Mouse (Mus musculus) midbrain, embryonic 11.5 days (tissue): ENCODE measurements around the gene Cyfip2. TPM values are rescaled to one million over a fixed set of nuclear protein-coding genes. Genes with fewer than 3 reads are reported as not detected.

Source experiments
- ATAC-seq: fragments of 200-750 bp; cut with Nextera tagmentation; 2 replicates; pipeline ENCODE4 v1.8.0; 2017; ENCODE audit warnings: moderate TSS enrichment, moderate library complexity; ENCODE audit not compliant: low FRiP score
- DNase-seq: peaks from one replicate; pipeline ENCODE4 v3.0.0; 2015; ENCODE audit warnings: low spot score; ENCODE audit errors: missing footprints
- H3K27ac ChIP-seq: fragments of 300-500 bp; sonication (generic); 2 replicates; pipeline ENCODE4 v1.5.1; 2014; ENCODE audit warnings: low read depth, low read length
- H3K27me3 ChIP-seq: fragments of 300-500 bp; sonication (generic); 2 replicates; pipeline ENCODE4 v1.6.1; 2014; ENCODE audit warnings: mild to moderate bottlenecking, low read length, moderate library complexity, mixed read lengths; ENCODE audit not compliant: control insufficient read depth, insufficient read depth
- H3K36me3 ChIP-seq: fragments of 300-500 bp; sonication (generic); 2 replicates; pipeline ENCODE4 v1.6.1; 2014; ENCODE audit warnings: mild to moderate bottlenecking, low read length, moderate library complexity, mixed read lengths; ENCODE audit not compliant: control insufficient read depth, insufficient read depth
- H3K4me1 ChIP-seq: fragments of 300-500 bp; sonication (generic); 2 replicates; pipeline ENCODE4 v1.6.1; 2014; ENCODE audit warnings: low read length; ENCODE audit not compliant: control insufficient read depth, insufficient read depth
- H3K4me2 ChIP-seq: fragments of 300-500 bp; sonication (generic); 2 replicates; pipeline ENCODE4 v1.6.1; 2014; ENCODE audit warnings: mild to moderate bottlenecking, moderate library complexity
- H3K4me3 ChIP-seq: fragments of 300-500 bp; sonication (generic); 2 replicates; pipeline ENCODE4 v1.5.1; 2014; ENCODE audit warnings: low read depth, low read length
- H3K9ac ChIP-seq: fragments of 300-500 bp; sonication (generic); 2 replicates; pipeline ENCODE4 v1.6.1; 2014; ENCODE audit warnings: low read length
- H3K9me3 ChIP-seq: fragments of 300-500 bp; sonication (generic); 2 replicates; pipeline ENCODE4 v1.6.1; 2016; ENCODE audit warnings: low read length; ENCODE audit not compliant: control insufficient read depth
- WGBS: fragments of 180-500 bp; shearing (Covaris S2); extraction: QIAGEN DNeasy Blood & Tissue Kit; methylation state at CpG from one replicate; pipeline ENCODE4 v1.1.7; 2014; 5-methylcytosine and 5-hydroxymethylcytosine counted together
- polyA plus RNA-seq: library from polyadenylated mRNA; unstranded; fragments of >200 nt; fragmentation: Nextera tagmentation; extraction: Ambion mirVana; gene quantifications from 2 replicates; pipeline ENCODE4 v1.2.1, GENCODE M21; 2014

Cyfip2 gene
- polyA plus RNA-seq, 1 experiment from 2014 or later: 34.0 TPM

- Histone ChIP-seq H3K27me3 (no peaks in the 10 kb centered on the region), H3K36me3 (peaks cover 8% of the 10 kb centered on the region; the same call in 1 of the 2 replicates), H3K9ac (no peak overlapping the region), H3K4me2 (no peak overlapping the region), H3K27ac (no peak overlapping the region), H3K9me3 (peaks cover 4% of the 10 kb centered on the region; the same call in 1 of the 2 replicates), H3K4me3 (no peak overlapping the region), H3K4me1 (no peaks in the 10 kb centered on the region)
- ATAC-seq: no peak
- DNase-seq: peak; percentile 73
- WGBS: 93% methylated on average over 8 of the region's 8 CpGs
Measured at GRCm38 (mm10) chr11:46258749-46259148, 53.9 kb downstream of the Cyfip2 start.

DNA sequence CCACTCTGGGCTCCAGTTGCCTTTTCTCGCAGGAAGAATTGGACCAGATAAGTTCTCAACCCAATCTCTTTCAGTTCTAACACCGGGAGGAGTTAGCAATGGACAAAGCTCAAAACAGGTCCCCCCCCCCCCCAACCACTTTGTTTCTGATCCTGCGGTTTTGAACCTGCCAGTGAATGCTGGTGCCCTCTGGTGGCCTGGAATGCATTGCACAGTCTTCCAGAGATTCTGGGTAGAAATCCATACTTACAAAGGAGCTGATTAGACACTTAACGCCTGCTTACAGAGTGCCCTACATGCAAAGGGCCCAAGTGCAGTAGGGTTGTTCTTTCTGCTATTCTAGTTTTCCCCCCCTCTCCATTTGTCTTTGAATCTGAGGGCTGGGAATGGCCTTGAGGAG is 54.5 kb downstream of the Cyfip2 start:
- Histone ChIP-seq H3K4me1 (no peaks in the 10 kb centered on the region), H3K9me3 (peaks cover 4% of the 10 kb centered on the region; the same call in 1 of the 2 replicates), H3K9ac (no peak overlapping the region), H3K4me2 (no peak overlapping the region), H3K27ac (no peak overlapping the region), H3K27me3 (no peaks in the 10 kb centered on the region), H3K36me3 (peaks cover 8% of the 10 kb centered on the region; the same call in 1 of the 2 replicates), H3K4me3 (no peak overlapping the region)
- ATAC-seq: no peak
- 70% methylated on average over 4 of the region's 4 CpGs for WGBS
- peak; percentile 85 for DNase-seq

- H3K4me2 ChIP-seq: no peak overlapping the region
- peaks cover 4% of the 10 kb centered on the region; the same call in 1 of the 2 replicates for H3K9me3 ChIP-seq
- H3K27ac ChIP-seq: no peak overlapping the region
- H3K9ac ChIP-seq: no peak overlapping the region
- H3K4me1 ChIP-seq: no peaks in the 10 kb centered on the region
- no peaks in the 10 kb centered on the region for H3K27me3 ChIP-seq
- DNase-seq (no peak), ATAC-seq (no peak)
- WGBS: 87% methylated on average over 2 of the region's 2 CpGs
- no peak overlapping the region for H3K4me3 ChIP-seq
- H3K36me3 ChIP-seq: peaks cover 8% of the 10 kb centered on the region
Measured at GRCm38 (mm10) chr11:46255291-46255690, 57.4 kb downstream of the Cyfip2 start.

DNA sequence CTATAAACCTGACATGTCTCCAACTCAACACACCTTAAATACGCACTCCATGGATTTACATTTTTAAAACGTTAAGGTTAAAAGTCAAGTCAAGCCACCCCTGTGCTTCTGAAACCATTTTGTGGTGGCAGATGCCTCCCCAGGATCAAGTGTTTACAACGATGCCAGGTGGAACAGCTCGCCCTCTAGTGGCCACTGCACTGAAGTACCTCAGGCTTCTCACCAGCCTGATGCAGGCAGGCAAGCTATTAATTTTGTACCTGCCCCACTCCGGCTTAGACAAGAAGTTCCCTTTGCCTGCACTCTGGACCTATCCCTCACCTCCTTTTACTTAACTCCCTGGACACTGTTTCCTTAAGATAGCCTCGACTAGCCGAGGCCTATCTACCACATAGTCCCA is 60.7 kb downstream of the Cyfip2 start:
- Histone ChIP-seq H3K9me3 (peaks cover 4% of the 10 kb centered on the region; the same call in 1 of the 2 replicates), H3K4me2 (no peak overlapping the region), H3K36me3 (peaks cover 5% of the 10 kb centered on the region), H3K4me1 (no peaks in the 10 kb centered on the region), H3K4me3 (no peak overlapping the region), H3K27me3 (no peaks in the 10 kb centered on the region), H3K27ac (no peak overlapping the region), H3K9ac (no peak overlapping the region)
- DNase-seq (peak; percentile 86), ATAC-seq (peak; percentile 70; the same call in 1 of the 2 replicates)
- 35% methylated on average over 7 of the region's 7 CpGs for WGBS

DNA sequence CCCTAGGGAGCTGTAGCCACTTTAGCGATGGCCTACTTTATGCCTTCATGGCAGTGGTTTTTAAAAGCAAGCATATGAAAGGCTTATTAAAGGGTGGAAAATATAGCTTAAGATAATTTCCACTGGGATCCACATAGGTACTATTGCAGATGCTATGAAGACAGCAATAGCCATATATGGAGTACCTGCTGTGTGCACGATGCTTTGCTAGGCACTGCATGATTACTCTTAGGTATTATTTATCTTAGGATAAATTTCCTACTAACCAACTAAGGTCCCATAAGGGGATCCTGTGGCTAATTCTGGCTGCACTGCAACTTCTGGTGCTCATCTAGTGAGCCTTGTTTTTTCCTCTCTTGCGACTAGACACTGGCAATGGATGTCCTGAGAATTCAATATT is 64.3 kb downstream of the Cyfip2 start:
- Histone ChIP-seq H3K27me3 (no peaks in the 10 kb centered on the region), H3K9ac (no peak overlapping the region), H3K27ac (no peak overlapping the region), H3K36me3 (peaks cover 2% of the 10 kb centered on the region; the same call in 1 of the 2 replicates), H3K4me2 (no peak overlapping the region), H3K4me3 (no peak overlapping the region), H3K9me3 (no peaks in the 10 kb centered on the region), H3K4me1 (no peaks in the 10 kb centered on the region)
- DNase-seq: peak; percentile 69
- WGBS: 93% methylated on average over 3 of the region's 3 CpGs
- no peak for ATAC-seq

DNA sequence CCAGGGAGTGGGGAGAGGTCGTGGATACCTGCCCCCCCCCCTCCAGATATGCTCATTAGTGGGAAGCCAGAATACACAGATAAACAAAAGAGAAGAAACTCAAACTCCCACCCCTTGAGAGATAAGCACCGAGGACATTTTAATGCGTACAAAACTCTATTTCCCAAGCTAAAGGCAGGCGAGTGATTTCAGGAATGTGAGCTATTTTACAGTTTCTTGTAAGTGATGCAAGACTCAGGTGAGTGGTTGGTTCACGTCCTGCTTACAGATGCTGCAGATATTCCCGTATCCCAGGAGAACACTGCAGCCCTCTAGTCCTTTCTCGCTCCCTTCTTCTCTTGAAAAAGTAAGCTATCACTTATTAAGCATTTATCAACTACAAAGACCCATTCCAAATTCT is 66.3 kb downstream of the Cyfip2 start:
- no peak for ATAC-seq
- DNase-seq: no peak
- 87% methylated on average over 7 of the region's 7 CpGs for WGBS
- H3K4me2 ChIP-seq: no peak overlapping the region
- no peak overlapping the region for H3K4me3 ChIP-seq
- no peaks in the 10 kb centered on the region for H3K4me1 ChIP-seq
- H3K9ac ChIP-seq: no peak overlapping the region
- H3K27ac ChIP-seq: no peak overlapping the region
- H3K9me3 ChIP-seq: no peaks in the 10 kb centered on the region
- H3K27me3 ChIP-seq: no peaks in the 10 kb centered on the region
- peaks cover 2% of the 10 kb centered on the region; the same call in 1 of the 2 replicates for H3K36me3 ChIP-seq

- DNase-seq (peak; percentile 47), ATAC-seq (no peak)
- Histone ChIP-seq H3K4me1 (no peaks in the 10 kb centered on the region), H3K9me3 (no peaks in the 10 kb centered on the region), H3K9ac (no peak overlapping the region), H3K4me2 (no peak overlapping the region), H3K27me3 (no peaks in the 10 kb centered on the region), H3K27ac (no peak overlapping the region), H3K36me3 (peaks cover 2% of the 10 kb centered on the region; the same call in 1 of the 2 replicates), H3K4me3 (no peak overlapping the region)
- WGBS: 85% methylated on average over 8 of the region's 8 CpGs
Measured at GRCm38 (mm10) chr11:46245926-46246325, 66.7 kb downstream of the Cyfip2 start.

GRCm38 (mm10) chr11:46244731-46245604 is 67.7 kb downstream of the Cyfip2 start:
- Histone ChIP-seq H3K27ac (no peak overlapping the region), H3K27me3 (no peaks in the 10 kb centered on the region), H3K9ac (no peak overlapping the region), H3K36me3 (peaks cover 2% of the 10 kb centered on the region; the same call in 1 of the 2 replicates), H3K9me3 (no peaks in the 10 kb centered on the region), H3K4me3 (no peak overlapping the region), H3K4me1 (no peaks in the 10 kb centered on the region), H3K4me2 (no peak overlapping the region)
- WGBS: 93% methylated on average over 23 of the region's 23 CpGs
- ATAC-seq (no peak), DNase-seq (peak; percentile 66)

- no peak for ATAC-seq
- Histone ChIP-seq H3K4me3 (no peak overlapping the region), H3K4me2 (no peak overlapping the region), H3K27me3 (no peaks in the 10 kb centered on the region), H3K27ac (no peak overlapping the region), H3K9ac (no peak overlapping the region), H3K9me3 (no peaks in the 10 kb centered on the region), H3K4me1 (no peaks in the 10 kb centered on the region), H3K36me3 (peaks cover 7% of the 10 kb centered on the region)
- WGBS: 91% methylated on average over 8 of the region's 8 CpGs
- no peak for DNase-seq
Measured at GRCm38 (mm10) chr11:46241985-46242384, 70.7 kb downstream of the Cyfip2 start.
